Mouse (Mus musculus): ENCODE results near the gene Cd63.

- TF ChIP-seq POLR2A (IDR thresholded peaks at IDR 0.05; ENCODE audit: low read depth, low read length): no peak
- TF ChIP-seq CTCF (IDR thresholded peaks at IDR 0.05; ENCODE audit: extremely low read depth, insufficient read depth, insufficient read length, insufficient replicate concordance): no peak
Observed at GRCm38 (mm10) chr10:128917400-128917799, 16.6 kb downstream of the Cd63 start.
